In the genomic region with DNA sequence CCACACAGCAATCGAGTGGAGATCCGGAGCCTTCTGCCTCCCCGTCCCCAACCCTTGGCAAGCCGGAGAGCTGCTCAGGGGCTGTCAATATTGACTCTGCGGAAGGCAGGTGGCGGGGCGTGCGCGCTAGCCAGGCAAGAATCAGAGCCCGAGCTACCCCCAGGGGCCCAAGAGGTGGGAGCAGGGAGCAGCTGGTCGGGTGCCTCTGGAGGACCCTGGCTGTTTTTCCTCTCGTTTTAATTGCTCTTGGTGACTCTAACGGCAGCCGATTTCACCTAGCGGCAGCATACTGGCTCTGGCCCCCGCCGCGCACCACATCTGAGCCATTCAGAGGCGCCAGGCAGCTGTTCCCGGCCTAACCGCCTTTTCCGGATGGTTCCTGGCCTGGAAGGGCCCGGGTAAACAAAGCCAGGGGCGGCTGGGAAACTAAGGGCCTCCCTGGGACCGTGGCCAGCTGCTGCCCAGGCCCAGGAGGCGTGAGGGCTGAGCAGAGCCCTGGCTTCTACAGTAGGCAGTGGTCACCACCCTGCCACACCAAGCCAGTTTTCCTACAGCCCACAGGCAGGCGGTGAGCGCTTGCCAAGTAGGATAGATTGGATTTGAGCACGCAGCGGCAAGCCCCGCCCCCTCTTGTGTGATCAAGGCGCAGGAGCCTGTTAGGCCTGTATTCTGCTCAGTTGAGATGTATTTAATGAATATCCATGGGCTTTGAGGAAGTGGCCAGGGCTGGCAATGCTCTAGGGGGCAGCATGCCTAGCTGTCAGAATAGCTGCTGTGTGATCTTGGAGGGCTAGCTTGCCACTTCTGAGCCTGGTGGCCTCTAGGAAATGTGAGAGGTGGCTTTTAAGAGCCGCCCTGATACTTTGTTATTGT, we compare ENCODE assay signal across 7 mouse cellular contexts.
A peak's percentile ranks its signal among the peaks of the same experiment; 100 is the strongest.
DNase-seq lines count a peak whose midpoint lies in the region; ATAC-seq lines count a peak whose summit lies in the region.

No protein-coding gene starts in this region.

- 3% methylated on average over 33 of the region's 33 CpGs for WGBS in intestine, embryonic 15.5 days
- 2% methylated on average over 33 of the region's 33 CpGs for WGBS in limb, embryonic 13.5 days
- WGBS in midbrain, embryonic 13.5 days, result 3% methylated on average over 33 of the region's 33 CpGs
- WGBS in stomach, embryonic 15.5 days, result 7% methylated on average over 33 of the region's 33 CpGs

- no peaks in the 10 kb centered on the region for H3K36me3 ChIP-seq in intestine, embryonic 15.5 days
- no peaks in the 10 kb centered on the region for H3K36me3 ChIP-seq in limb, embryonic 13.5 days
- no peaks in the 10 kb centered on the region for H3K36me3 ChIP-seq in midbrain, embryonic 13.5 days
- no peaks in the 10 kb centered on the region for H3K36me3 ChIP-seq in stomach, embryonic 15.5 days

- peak overlapping the region; percentile 53 for H3K4me2 ChIP-seq in intestine, embryonic 15.5 days (replicated peaks)
- H3K4me2 ChIP-seq in limb, embryonic 13.5 days (replicated peaks), result peak overlapping the region; percentile 59
- peak overlapping the region; percentile 41 for H3K4me2 ChIP-seq in midbrain, embryonic 13.5 days (replicated peaks)
- H3K4me2 ChIP-seq in stomach, embryonic 15.5 days, result peak overlapping the region; percentile 50

- peak; percentile 91 for ATAC-seq in intestine, embryonic 15.5 days
- peak; percentile 73 for ATAC-seq in limb, embryonic 13.5 days (ENCODE audit: low FRiP score, low read depth)
- ATAC-seq in midbrain, embryonic 13.5 days, result peak; percentile 88
- ATAC-seq in stomach, embryonic 15.5 days (ENCODE audit: insufficient read depth, low FRiP score, low read depth), result peak; percentile 85

- H3K9ac ChIP-seq in intestine, embryonic 15.5 days, result peak overlapping the region; percentile 26
- no peak overlapping the region; the same call in 1 of the 2 replicates for H3K9ac ChIP-seq in limb, embryonic 13.5 days
- peak overlapping the region; percentile 33 for H3K9ac ChIP-seq in midbrain, embryonic 13.5 days (replicated peaks)
- no peak overlapping the region for H3K9ac ChIP-seq in stomach, embryonic 15.5 days

- peak; percentile 82 for DNase-seq in adrenal gland, postnatal 10 days
- peak; percentile 88 for DNase-seq in embryo, embryonic 10.5 days (ENCODE audit: low spot score)
- peak; percentile 50 to 82 for DNase-seq in gastrocnemius, postnatal 4 days (ENCODE audit: low spot score in 2 of 2)

- H3K27ac ChIP-seq in intestine, embryonic 15.5 days, result peak overlapping the region; percentile 94
- H3K27ac ChIP-seq in limb, embryonic 13.5 days, result peak overlapping the region; percentile 90
- peak overlapping the region; percentile 95 for H3K27ac ChIP-seq in midbrain, embryonic 13.5 days
- H3K27ac ChIP-seq in stomach, embryonic 15.5 days, result peak overlapping the region; percentile 97

- peak overlapping the region; percentile 7; the same call in 1 of the 2 replicates for H3K4me3 ChIP-seq in intestine, embryonic 15.5 days (replicated peaks)
- H3K4me3 ChIP-seq in limb, embryonic 13.5 days, result peak overlapping the region; percentile 24
- H3K4me3 ChIP-seq in midbrain, embryonic 13.5 days (replicated peaks), result no peak overlapping the region
- H3K4me3 ChIP-seq in stomach, embryonic 15.5 days (replicated peaks), result peak overlapping the region; percentile 8; the same call in 1 of the 2 replicates

- no peaks in the 10 kb centered on the region for H3K9me3 ChIP-seq in intestine, embryonic 15.5 days
- H3K9me3 ChIP-seq in limb, embryonic 13.5 days, result no peaks in the 10 kb centered on the region
- H3K9me3 ChIP-seq in midbrain, embryonic 13.5 days, result no peaks in the 10 kb centered on the region
- no peaks in the 10 kb centered on the region for H3K9me3 ChIP-seq in stomach, embryonic 15.5 days

- H3K27me3 ChIP-seq in intestine, embryonic 15.5 days (replicated peaks), result no peaks in the 10 kb centered on the region
- H3K27me3 ChIP-seq in limb, embryonic 13.5 days, result no peaks in the 10 kb centered on the region
- peaks cover 18% of the 10 kb centered on the region; the same call in 1 of the 2 replicates for H3K27me3 ChIP-seq in midbrain, embryonic 13.5 days
- H3K27me3 ChIP-seq in stomach, embryonic 15.5 days (replicated peaks), result no peaks in the 10 kb centered on the region

- H3K4me1 ChIP-seq in intestine, embryonic 15.5 days (replicated peaks), result peaks cover 68% of the 10 kb centered on the region
- H3K4me1 ChIP-seq in limb, embryonic 13.5 days, result peaks cover 87% of the 10 kb centered on the region
- H3K4me1 ChIP-seq in midbrain, embryonic 13.5 days (replicated peaks), result peaks cover 99% of the 10 kb centered on the region
- H3K4me1 ChIP-seq in stomach, embryonic 15.5 days, result peaks cover 53% of the 10 kb centered on the region

Comparison
In these comparisons a context has a peak if more than half of its experiments do, and no peak if none do; other contexts are left out.
1. H3K9ac ChIP-seq: peak in intestine, embryonic 15.5 days (single experiment) and midbrain, embryonic 13.5 days (single experiment); none in limb, embryonic 13.5 days (single experiment) and stomach, embryonic 15.5 days (single experiment).
2. Peak in every context shown above with its lines, with median percentiles within 50 percentile points of each other: DNase-seq, ATAC-seq, H3K27ac ChIP-seq and H3K4me2 ChIP-seq.